Mouse (Mus musculus) stomach, postnatal 0 days (tissue): ENCODE measurements around the gene Bmx. TPM values are rescaled to one million over a fixed set of nuclear protein-coding genes. Genes with fewer than 3 reads are reported as not detected.

ENCODE experiments used
- ATAC-seq: fragments of 200-750 bp; cut with Nextera tagmentation; 2 replicates; pipeline ENCODE4 v1.8.0; 2017; ENCODE audit not compliant: low FRiP score, low TSS enrichment
- DNase-seq: peaks from one replicate; pipeline ENCODE4 v3.0.0-alpha.2; 2016; ENCODE audit warnings: low spot score
- H3K27ac ChIP-seq: fragments of 300-500 bp; sonication (generic); replicated peaks from 2 replicates; pipeline ENCODE4 v1.5.1; 2014; ENCODE audit warnings: mild to moderate bottlenecking, control low read depth
- H3K27me3 ChIP-seq: fragments of 300-500 bp; sonication (generic); 2 replicates; pipeline ENCODE4 v1.6.1; 2014; ENCODE audit warnings: low read length; ENCODE audit not compliant: control insufficient read depth, insufficient read depth
- H3K36me3 ChIP-seq: fragments of 300-500 bp; sonication (generic); 2 replicates; pipeline ENCODE4 v1.6.1; 2014; ENCODE audit warnings: low read length, mixed read lengths; ENCODE audit not compliant: control insufficient read depth, insufficient read depth
- H3K4me1 ChIP-seq: fragments of 300-500 bp; sonication (generic); replicated peaks from 2 replicates; pipeline ENCODE4 v1.6.1; 2014; ENCODE audit warnings: antibody characterized with exemption; ENCODE audit not compliant: control insufficient read depth, insufficient read depth
- H3K4me2 ChIP-seq: fragments of 300-500 bp; sonication (generic); replicated peaks from 2 replicates; pipeline ENCODE4 v1.6.1; 2014; ENCODE audit warnings: low read depth, mild to moderate bottlenecking, control low read depth, moderate library complexity
- H3K4me3 ChIP-seq: fragments of 300-500 bp; sonication (generic); 2 replicates; pipeline ENCODE4 v1.5.1; 2014; ENCODE audit warnings: low read depth, low read length, control low read depth
- H3K9ac ChIP-seq: fragments of 300-500 bp; sonication (generic); 2 replicates; pipeline ENCODE4 v1.6.1; 2014; ENCODE audit warnings: mild to moderate bottlenecking, low read length, control low read depth, mixed read lengths
- H3K9me3 ChIP-seq: fragments of 300-500 bp; sonication (generic); 2 replicates; pipeline ENCODE4 v1.6.1; 2016; ENCODE audit warnings: low read length; ENCODE audit not compliant: control insufficient read depth
- CTCF ChIP-seq: IDR thresholded peaks from 2 replicates; pipeline ENCODE4 v1.5.1; 2016; ENCODE audit warnings: antibody characterized with exemption, low read depth, mild to moderate bottlenecking, moderate library complexity
- EP300 ChIP-seq: optimal IDR thresholded peaks from 2 replicates; pipeline ENCODE3; 2016; ENCODE audit warnings: antibody characterized with exemption
- WGBS: fragments of 180-500 bp; shearing (Covaris S2); extraction: QIAGEN DNeasy Blood & Tissue Kit; methylation state at CpG from one replicate; pipeline ENCODE4 v1.1.7; 2014; 5-methylcytosine and 5-hydroxymethylcytosine counted together
- polyA plus RNA-seq: library from polyadenylated mRNA; unstranded; fragments of >200 nt; fragmentation: Nextera tagmentation; extraction: Ambion mirVana; gene quantifications from 2 replicates; pipeline ENCODE4 v1.2.1, GENCODE M21; 2015

The Bmx gene
- polyA plus RNA-seq, 1 experiment from 2014 or later, result 0.52 TPM

- H3K27me3 ChIP-seq, result no peaks in the 10 kb centered on the region
- H3K4me1 ChIP-seq, result no peaks in the 10 kb centered on the region
- no peak overlapping the region for H3K9ac ChIP-seq
- DNase-seq (no peak), ATAC-seq (no peak)
- no peak overlapping the region for H3K4me2 ChIP-seq
- WGBS, result 66% methylated on average over 2 of the region's 2 CpGs
- H3K36me3 ChIP-seq, result no peaks in the 10 kb centered on the region
- TF ChIP-seq CTCF (no peak), EP300 (no peak)
- no peaks in the 10 kb centered on the region for H3K9me3 ChIP-seq
- H3K27ac ChIP-seq, result no peak overlapping the region
- H3K4me3 ChIP-seq, result no peak overlapping the region
Observed at GRCm38 (mm10) chrX:164152703-164153102, 105.3 kb downstream of the Bmx start.

- WGBS, result 63% methylated on average over 6 of the region's 6 CpGs
- no peak overlapping the region for H3K4me2 ChIP-seq
- no peaks in the 10 kb centered on the region for H3K27me3 ChIP-seq
- no peak overlapping the region for H3K4me3 ChIP-seq
- no peak overlapping the region for H3K9ac ChIP-seq
- ATAC-seq (no peak), DNase-seq (no peak)
- no peaks in the 10 kb centered on the region for H3K4me1 ChIP-seq
- H3K27ac ChIP-seq, result no peak overlapping the region
- H3K9me3 ChIP-seq, result no peaks in the 10 kb centered on the region
- no peaks in the 10 kb centered on the region for H3K36me3 ChIP-seq
- TF ChIP-seq CTCF, result no peak
- TF ChIP-seq EP300, result no peak
Observed at GRCm38 (mm10) chrX:164145463-164146250, 112.3 kb downstream of the Bmx start.

Other genes starting within 250 kb of the Bmx start
- 3.8 and 4.2 TPM in 2 replicates for gene Car5b, start 230.2 kb downstream of the Bmx start, polyA plus RNA-seq
- 8.9 and 9.5 TPM in 2 replicates for gene Siah1b, start 181.7 kb downstream of the Bmx start, polyA plus RNA-seq
- 1.5 and 1.7 TPM in 2 replicates for gene Cltrn, start 169.4 kb downstream of the Bmx start, polyA plus RNA-seq
- gene Ace2, start 118.9 kb downstream of the Bmx start, polyA plus RNA-seq, result 40.4 and 47.7 TPM in 2 replicates
- 19.6 and 19.8 TPM in 2 replicates for gene Pir, start 11.2 kb upstream of the Bmx start, polyA plus RNA-seq
- gene Vegfd, start 115.2 kb upstream of the Bmx start, polyA plus RNA-seq, result 3.4 and 4.1 TPM in 2 replicates
- gene Piga, start 161.6 kb upstream of the Bmx start, polyA plus RNA-seq, result 5.6 TPM in 2 replicates
- 1.0 and 1.4 TPM in 2 replicates for gene Asb11, start 178.8 kb upstream of the Bmx start, polyA plus RNA-seq
- gene Asb9, start 248.1 kb upstream of the Bmx start, polyA plus RNA-seq, result not detected in 2 replicates